Mouse (Mus musculus): ENCODE data around the gene Vsnl1.

The Vsnl1 gene

DNA sequence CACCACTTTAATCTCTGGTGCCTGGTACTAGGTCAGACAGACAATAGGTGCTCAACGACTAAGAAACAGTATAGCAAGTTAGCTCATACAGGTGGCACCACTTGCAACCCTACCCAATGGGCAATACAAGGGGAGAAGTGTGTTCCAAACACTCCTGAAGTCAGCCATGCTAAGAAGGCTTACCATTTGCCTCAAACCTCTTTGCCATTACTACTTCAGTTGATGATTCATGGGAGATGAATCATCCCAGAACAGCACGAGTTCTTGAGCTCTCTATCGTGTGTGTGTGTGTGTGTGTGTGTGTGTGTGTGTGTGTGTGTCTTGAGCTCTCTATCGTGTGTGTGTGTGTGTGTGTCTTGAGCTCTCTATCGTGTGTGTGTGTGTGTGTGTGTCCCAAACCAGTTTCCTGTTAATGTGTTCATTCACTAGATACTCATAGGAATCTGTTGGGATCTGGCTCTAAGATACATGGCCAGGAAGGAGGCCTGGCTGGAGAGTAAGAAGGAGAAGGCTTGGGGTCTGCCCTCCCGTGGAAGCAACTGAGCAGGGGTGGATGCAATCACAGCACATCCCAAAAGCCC lies 94.3 kb downstream of the Vsnl1 start:
- no peak for TF ChIP-seq GATA4 (IDR thresholded peaks at IDR 0.05; ENCODE audit: insufficient replicate concordance, low read length)

DNA sequence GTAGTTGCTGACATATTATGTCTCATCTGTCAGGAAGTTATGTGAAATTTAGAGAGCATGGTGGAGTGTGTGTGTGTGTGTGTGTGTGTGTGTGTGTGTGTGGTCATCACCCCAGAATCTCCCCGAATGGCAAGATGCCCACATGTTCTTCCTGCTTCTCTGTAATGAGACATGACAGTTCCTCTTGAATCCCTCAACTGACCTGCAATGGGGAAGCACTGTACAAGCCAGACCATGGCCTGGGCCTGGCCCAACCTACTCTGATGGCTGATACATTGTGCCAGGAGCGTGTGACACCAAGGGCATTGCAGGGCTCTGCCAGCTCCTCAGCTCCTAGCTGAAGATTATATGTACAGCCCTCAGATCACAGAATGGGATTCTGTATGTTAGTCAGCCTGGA lies 98.2 kb downstream of the Vsnl1 start:
- no peak for TF ChIP-seq GATA4 (IDR thresholded peaks at IDR 0.05; ENCODE audit: insufficient replicate concordance, low read length)

DNA sequence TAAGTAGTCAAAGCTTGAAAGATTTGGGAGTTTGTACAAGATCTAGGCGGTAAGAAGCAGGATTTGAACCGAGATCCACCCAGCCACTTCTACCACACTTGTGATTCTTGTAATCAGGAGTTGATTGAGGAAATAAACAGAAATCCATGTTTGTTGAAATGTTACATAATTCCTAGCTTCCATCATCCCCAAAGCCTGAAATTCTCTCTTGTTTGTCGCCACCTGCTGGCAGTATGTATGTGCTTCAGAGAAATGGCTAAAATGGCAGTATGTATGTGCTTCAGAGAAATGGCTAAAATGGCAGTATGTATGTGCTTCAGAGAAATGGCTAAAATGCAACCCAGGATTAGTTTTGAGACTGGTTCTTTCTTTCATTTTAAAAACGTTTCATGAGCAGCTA lies 99.6 kb downstream of the Vsnl1 start:
- no peak for TF ChIP-seq GATA4 (IDR thresholded peaks at IDR 0.05; ENCODE audit: insufficient replicate concordance, low read length)

DNA sequence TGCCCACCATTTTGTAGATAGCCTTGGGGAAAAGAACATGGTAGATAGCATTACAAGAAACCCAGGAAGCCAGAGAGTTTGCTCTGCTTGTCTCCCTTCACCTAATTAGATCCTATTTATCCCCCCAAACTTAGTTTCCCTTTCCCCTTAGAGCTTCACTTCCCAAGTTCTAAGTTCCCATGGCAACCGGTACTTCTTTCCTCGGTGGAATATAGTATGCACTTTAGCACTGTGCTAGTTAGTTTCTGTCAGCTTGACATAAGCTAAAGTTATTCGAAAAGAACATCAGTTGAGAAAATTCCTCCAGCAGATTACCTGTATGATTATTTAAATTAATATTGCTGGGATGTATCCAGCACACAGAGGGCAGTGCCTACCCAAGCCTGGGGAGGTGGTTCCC lies 109.9 kb downstream of the Vsnl1 start:
- no peak for TF ChIP-seq GATA4 (IDR thresholded peaks at IDR 0.05; ENCODE audit: insufficient replicate concordance, low read length)

- no peak for TF ChIP-seq GATA4 (IDR thresholded peaks at IDR 0.05; ENCODE audit: insufficient replicate concordance, low read length)
Observed at GRCm38 (mm10) chr12:11324480-11324879, 111.9 kb downstream of the Vsnl1 start.

DNA sequence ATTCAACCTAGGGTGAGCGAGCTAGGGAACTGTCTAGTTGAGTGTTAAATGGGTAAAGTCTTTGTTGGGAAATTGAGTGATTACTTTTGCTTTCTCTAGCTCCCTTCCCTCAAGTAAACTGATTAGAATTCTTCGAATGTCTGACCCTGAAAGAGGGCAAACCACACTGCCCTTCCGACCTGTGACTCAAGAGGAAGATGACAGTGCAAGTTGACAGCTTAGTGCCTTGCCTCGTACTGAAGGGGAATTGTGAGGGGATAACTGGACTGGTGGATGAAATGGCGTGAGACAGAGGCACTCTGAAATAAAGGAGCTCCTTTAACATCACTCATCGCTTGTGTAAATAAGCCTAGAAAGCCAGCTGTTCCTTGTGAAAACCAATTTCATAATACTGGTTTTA lies 118.7 kb downstream of the Vsnl1 start:
- TF ChIP-seq GATA4 (IDR thresholded peaks at IDR 0.05; ENCODE audit: insufficient replicate concordance, low read length), result no peak

GRCm38 (mm10) chr12:11313840-11314239 lies 122.6 kb downstream of the Vsnl1 start:
- no peak for TF ChIP-seq GATA4 (IDR thresholded peaks at IDR 0.05; ENCODE audit: insufficient replicate concordance, low read length)

GRCm38 (mm10) chr12:11311106-11311505 lies 125.3 kb downstream of the Vsnl1 start:
- no peak for TF ChIP-seq GATA4 (IDR thresholded peaks at IDR 0.05; ENCODE audit: insufficient replicate concordance, low read length)

GRCm38 (mm10) chr12:11306753-11307645 lies 129.4 kb downstream of the Vsnl1 start:
- peak; percentile 90 for TF ChIP-seq GATA4 (IDR thresholded peaks at IDR 0.05; ENCODE audit: insufficient replicate concordance, low read length)

DNA sequence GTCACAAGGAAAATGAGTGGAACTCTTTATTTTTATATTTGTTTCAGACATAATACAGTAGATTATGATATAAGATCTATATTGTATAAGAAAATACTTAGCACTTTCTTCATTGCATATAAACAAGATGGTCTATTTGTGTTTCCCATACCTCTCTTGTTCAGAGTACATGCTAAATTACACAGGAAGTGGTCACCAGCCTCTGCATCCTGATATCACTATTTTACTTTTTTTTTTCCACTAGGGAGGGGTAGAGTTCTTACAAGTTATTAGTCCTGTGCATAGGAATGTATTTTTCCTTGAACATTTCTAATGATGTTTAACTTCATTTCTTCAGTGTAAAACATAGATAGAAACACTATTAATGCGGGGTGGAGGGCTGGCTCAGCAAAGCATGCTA lies 135.6 kb downstream of the Vsnl1 start:
- TF ChIP-seq GATA4 (IDR thresholded peaks at IDR 0.05; ENCODE audit: insufficient replicate concordance, low read length), result no peak

- TF ChIP-seq GATA4 (IDR thresholded peaks at IDR 0.05; ENCODE audit: insufficient replicate concordance, low read length), result no peak
Observed at GRCm38 (mm10) chr12:11286382-11286781, 150.0 kb downstream of the Vsnl1 start.

- TF ChIP-seq GATA4 (IDR thresholded peaks at IDR 0.05; ENCODE audit: insufficient replicate concordance, low read length), result no peak
Observed at GRCm38 (mm10) chr12:11281584-11281983, 154.8 kb downstream of the Vsnl1 start.

GRCm38 (mm10) chr12:11279886-11280285 lies 156.5 kb downstream of the Vsnl1 start:
- TF ChIP-seq GATA4 (IDR thresholded peaks at IDR 0.05; ENCODE audit: insufficient replicate concordance, low read length), result no peak

GRCm38 (mm10) chr12:11277207-11277606 lies 159.2 kb downstream of the Vsnl1 start:
- TF ChIP-seq GATA4 (IDR thresholded peaks at IDR 0.05; ENCODE audit: insufficient replicate concordance, low read length), result no peak

DNA sequence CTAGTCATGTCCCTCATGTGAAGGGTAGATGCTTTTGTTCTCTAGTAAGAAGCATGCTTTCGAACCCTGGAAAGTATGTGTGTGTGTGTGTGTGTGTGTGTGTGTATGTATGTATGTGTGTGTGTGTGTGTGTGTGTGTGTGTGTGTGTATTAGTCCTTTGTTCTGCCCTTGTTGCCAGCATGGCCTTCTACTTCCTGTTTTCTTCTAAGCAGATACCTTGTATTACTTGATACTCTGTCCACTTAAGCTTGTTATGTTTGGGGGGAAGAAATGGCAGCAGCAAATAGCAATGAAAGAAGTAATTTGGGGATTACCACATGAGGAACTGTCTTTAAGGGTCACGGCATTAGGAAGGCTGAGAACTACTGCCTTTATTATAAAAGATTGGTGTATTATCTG lies 159.8 kb downstream of the Vsnl1 start:
- no peak for TF ChIP-seq GATA4 (IDR thresholded peaks at IDR 0.05; ENCODE audit: insufficient replicate concordance, low read length)

Measured in liver, adult (tissue).